Mouse (Mus musculus) intestine, postnatal 0 days (tissue): ENCODE measurements around the gene Arglu1. TPM values are rescaled to one million over a fixed set of nuclear protein-coding genes. Genes with fewer than 3 reads are reported as not detected.

Source experiments
- ATAC-seq: fragments of 200-750 bp; cut with Nextera tagmentation; 2 replicates; pipeline ENCODE4 v1.8.0; 2017; ENCODE audit warnings: mild to moderate bottlenecking, moderate TSS enrichment, moderate library complexity
- H3K27ac ChIP-seq: fragments of 300-500 bp; sonication (generic); 2 replicates; pipeline ENCODE4 v1.5.1; 2014; ENCODE audit warnings: mild to moderate bottlenecking, low read depth, low read length, moderate library complexity
- H3K27me3 ChIP-seq: fragments of 300-500 bp; sonication (generic); replicated peaks from 2 replicates; pipeline ENCODE4 v1.6.1; 2014; ENCODE audit warnings: low read length, mixed read lengths; ENCODE audit not compliant: control insufficient read depth, insufficient read depth
- H3K36me3 ChIP-seq: fragments of 300-500 bp; sonication (generic); 2 replicates; pipeline ENCODE4 v1.6.1; 2014; ENCODE audit warnings: mild to moderate bottlenecking, moderate library complexity; ENCODE audit not compliant: control insufficient read depth, insufficient read depth
- H3K4me1 ChIP-seq: fragments of 300-500 bp; sonication (generic); replicated peaks from 2 replicates; pipeline ENCODE4 v1.6.1; 2014; ENCODE audit warnings: antibody characterized with exemption, low read length, mixed read lengths; ENCODE audit not compliant: control insufficient read depth, insufficient read depth
- H3K4me2 ChIP-seq: fragments of 300-500 bp; sonication (generic); replicated peaks from 2 replicates; pipeline ENCODE4 v1.6.1; 2014; ENCODE audit warnings: low read depth, mild to moderate bottlenecking, moderate library complexity
- H3K4me3 ChIP-seq: fragments of 300-500 bp; sonication (generic); 2 replicates; pipeline ENCODE4 v1.5.1; 2014; ENCODE audit warnings: low read depth, low read length
- H3K9ac ChIP-seq: fragments of 300-500 bp; sonication (generic); 2 replicates; pipeline ENCODE4 v1.6.1; 2014; ENCODE audit warnings: mild to moderate bottlenecking, low read depth, low read length
- H3K9me3 ChIP-seq: fragments of 300-500 bp; sonication (generic); 2 replicates; pipeline ENCODE4 v1.6.1; 2016; ENCODE audit warnings: mixed run types; ENCODE audit not compliant: control insufficient read depth
- CTCF ChIP-seq: sonication (generic); IDR thresholded peaks from 2 replicates; pipeline ENCODE4 v1.5.1; 2016; ENCODE audit warnings: low read depth, mild to moderate bottlenecking, control low read depth, antibody characterized with exemption, moderate library complexity
- WGBS: fragments of 180-500 bp; shearing (Covaris S2); extraction: QIAGEN DNeasy Blood & Tissue Kit; methylation state at CpG from one replicate; pipeline ENCODE4 v1.1.7; 2014; 5-methylcytosine and 5-hydroxymethylcytosine counted together
- polyA plus RNA-seq: library from polyadenylated mRNA; unstranded; fragments of >200 nt; fragmentation: Nextera tagmentation; extraction: Ambion mirVana; gene quantifications from 2 replicates; pipeline ENCODE4 v1.2.1, GENCODE M21; 2015

Arglu1 gene
- polyA plus RNA-seq, 1 experiment from 2014 or later = 67.4 TPM

GRCm38 (mm10) chr8:8655346-8656340 lies 34.7 kb downstream of the Arglu1 start:
- H3K27me3 ChIP-seq = no peaks in the 10 kb centered on the region
- no peak for TF ChIP-seq CTCF
- no peak overlapping the region for H3K27ac ChIP-seq
- H3K4me2 ChIP-seq = peak overlapping the region; percentile 7; the same call in 1 of the 2 replicates
- ATAC-seq = no peak
- no peak overlapping the region for H3K9ac ChIP-seq
- H3K4me1 ChIP-seq = peaks cover 4% of the 10 kb centered on the region; the same call in 1 of the 2 replicates
- H3K9me3 ChIP-seq = no peaks in the 10 kb centered on the region
- WGBS = 63% methylated on average over 24 of the region's 24 CpGs
- H3K36me3 ChIP-seq = no peaks in the 10 kb centered on the region
- H3K4me3 ChIP-seq = no peak overlapping the region

- Histone ChIP-seq H3K4me2 (0 out of 2 replicates have a peak overlapping the region, but pooled peaks have one; percentile 3), H3K27me3 (no peaks in the 10 kb centered on the region), H3K27ac (no peak overlapping the region), H3K9ac (no peak overlapping the region), H3K4me1 (peaks cover 14% of the 10 kb centered on the region), H3K4me3 (no peak overlapping the region), H3K9me3 (no peaks in the 10 kb centered on the region), H3K36me3 (no peaks in the 10 kb centered on the region)
- no peak for ATAC-seq
- 56% methylated on average over 12 of the region's 12 CpGs for WGBS
- no peak for TF ChIP-seq CTCF
Measured at GRCm38 (mm10) chr8:8653906-8654489, 36.3 kb downstream of the Arglu1 start.

GRCm38 (mm10) chr8:8653343-8653742 lies 37.0 kb downstream of the Arglu1 start:
- H3K27me3 ChIP-seq = no peaks in the 10 kb centered on the region
- no peak for TF ChIP-seq CTCF
- H3K4me3 ChIP-seq = no peak overlapping the region
- no peaks in the 10 kb centered on the region for H3K36me3 ChIP-seq
- no peaks in the 10 kb centered on the region for H3K9me3 ChIP-seq
- WGBS = 55% methylated on average over 5 of the region's 5 CpGs
- H3K9ac ChIP-seq = no peak overlapping the region
- no peak overlapping the region for H3K27ac ChIP-seq
- H3K4me1 ChIP-seq = peaks cover 17% of the 10 kb centered on the region
- ATAC-seq = no peak
- H3K4me2 ChIP-seq = no peak overlapping the region

- no peak overlapping the region for H3K4me2 ChIP-seq
- H3K4me1 ChIP-seq = peaks cover 17% of the 10 kb centered on the region
- H3K27me3 ChIP-seq = no peaks in the 10 kb centered on the region
- no peak for TF ChIP-seq CTCF
- WGBS = 36% methylated on average over 4 of the region's 4 CpGs
- no peak overlapping the region for H3K4me3 ChIP-seq
- H3K9ac ChIP-seq = no peak overlapping the region
- no peaks in the 10 kb centered on the region for H3K9me3 ChIP-seq
- ATAC-seq = peak; percentile 92
- H3K27ac ChIP-seq = no peak overlapping the region
- H3K36me3 ChIP-seq = no peaks in the 10 kb centered on the region
Measured at GRCm38 (mm10) chr8:8652388-8652787, 37.9 kb downstream of the Arglu1 start.

- TF ChIP-seq CTCF = no peak
- Histone ChIP-seq H3K4me3 (no peak overlapping the region), H3K4me2 (no peak overlapping the region), H3K27me3 (no peaks in the 10 kb centered on the region), H3K27ac (no peak overlapping the region), H3K9ac (no peak overlapping the region), H3K36me3 (no peaks in the 10 kb centered on the region), H3K4me1 (peaks cover 17% of the 10 kb centered on the region), H3K9me3 (no peaks in the 10 kb centered on the region)
- no peak for ATAC-seq
- WGBS = 77% methylated on average over 8 of the region's 8 CpGs
Measured at GRCm38 (mm10) chr8:8649944-8650343, 40.4 kb downstream of the Arglu1 start.

GRCm38 (mm10) chr8:8649536-8649935 lies 40.8 kb downstream of the Arglu1 start:
- H3K27ac ChIP-seq = 0 out of 2 replicates have a peak overlapping the region, but pooled peaks have one; percentile 35
- 71% methylated on average over 3 of the region's 3 CpGs for WGBS

More at GRCm38 (mm10) chr8:8649536-8649935, 40.8 kb downstream of the Arglu1 start:
- Histone ChIP-seq H3K4me1 (peaks cover 17% of the 10 kb centered on the region), H3K4me3 (no peak overlapping the region), H3K9me3 (no peaks in the 10 kb centered on the region), H3K4me2 (no peak overlapping the region), H3K36me3 (no peaks in the 10 kb centered on the region), H3K27me3 (no peaks in the 10 kb centered on the region), H3K9ac (no peak overlapping the region)
- ATAC-seq = no peak
- no peak for TF ChIP-seq CTCF
